Mouse (Mus musculus) embryonic facial prominence, embryonic 11.5 days (tissue): ENCODE data around the gene D8Ertd738e. TPM values are rescaled to one million over a fixed set of nuclear protein-coding genes. Genes with fewer than 3 reads are reported as not detected.
"Not testable (repeated sequence)": the region's sequence is repeated elsewhere in the genome, so short reads cannot be mapped to it uniquely, and the experiment has no call there.

ENCODE experiments used
- ATAC-seq: fragments of 200-750 bp; cut with Nextera tagmentation; replicated peaks from 2 replicates; pipeline ENCODE4 v1.8.0; 2017; ENCODE audit warnings: low read depth; ENCODE audit not compliant: insufficient number of reproducible peaks, low FRiP score, low TSS enrichment
- DNase-seq: peaks from one replicate; pipeline ENCODE4 v3.0.0-alpha.2; 2015; ENCODE audit warnings: low spot score
- H3K27ac ChIP-seq: fragments of 300-500 bp; sonication (generic); replicated peaks from 2 replicates; pipeline ENCODE4 v1.5.1; 2014; ENCODE audit warnings: mild to moderate bottlenecking, low read depth, low read length, control low read depth
- H3K27me3 ChIP-seq: fragments of 300-500 bp; sonication (generic); 2 replicates; pipeline ENCODE4 v1.6.1; 2014; ENCODE audit warnings: mild to moderate bottlenecking, low read length, moderate library complexity, mixed read lengths; ENCODE audit not compliant: control insufficient read depth, insufficient read depth
- H3K36me3 ChIP-seq: fragments of 300-500 bp; sonication (generic); replicated peaks from 2 replicates; pipeline ENCODE4 v1.6.1; 2014; ENCODE audit warnings: low read depth, mild to moderate bottlenecking, low read length, moderate library complexity, mixed read lengths; ENCODE audit not compliant: control insufficient read depth, insufficient read depth
- H3K4me1 ChIP-seq: fragments of 300-500 bp; sonication (generic); 2 replicates; pipeline ENCODE4 v1.6.1; 2014; ENCODE audit warnings: low read length, mixed read lengths; ENCODE audit not compliant: control insufficient read depth, insufficient read depth
- H3K4me2 ChIP-seq: fragments of 300-500 bp; sonication (generic); 2 replicates; pipeline ENCODE4 v1.6.1; 2014; ENCODE audit warnings: low read depth, mild to moderate bottlenecking, control low read depth, low read length, moderate library complexity
- H3K4me3 ChIP-seq: fragments of 300-500 bp; sonication (generic); 2 replicates; pipeline ENCODE4 v1.5.1; 2014; ENCODE audit warnings: low read depth, low read length, control low read depth
- H3K9ac ChIP-seq: fragments of 300-500 bp; sonication (generic); replicated peaks from 2 replicates; pipeline ENCODE4 v1.6.1; 2014; ENCODE audit warnings: mild to moderate bottlenecking, control low read depth, low read length
- H3K9me3 ChIP-seq: fragments of 300-500 bp; sonication (generic); replicated peaks from 2 replicates; pipeline ENCODE4 v1.6.1; 2016; ENCODE audit warnings: mild to moderate bottlenecking, low read length, inconsistent platforms, mixed read lengths; ENCODE audit not compliant: control insufficient read depth
- WGBS: fragments of 180-500 bp; shearing (Covaris S2); extraction: QIAGEN DNeasy Blood & Tissue Kit; methylation state at CpG from one replicate; pipeline ENCODE4 v1.1.7; 2014; 5-methylcytosine and 5-hydroxymethylcytosine counted together
- polyA plus RNA-seq: library from polyadenylated mRNA; unstranded; fragments of >200 nt; fragmentation: Nextera tagmentation; extraction: Ambion mirVana; gene quantifications from 2 replicates; pipeline ENCODE4 v1.2.1, GENCODE M21; 2014

The D8Ertd738e gene
- polyA plus RNA-seq = 322 and 340 TPM in 2 replicates

DNA sequence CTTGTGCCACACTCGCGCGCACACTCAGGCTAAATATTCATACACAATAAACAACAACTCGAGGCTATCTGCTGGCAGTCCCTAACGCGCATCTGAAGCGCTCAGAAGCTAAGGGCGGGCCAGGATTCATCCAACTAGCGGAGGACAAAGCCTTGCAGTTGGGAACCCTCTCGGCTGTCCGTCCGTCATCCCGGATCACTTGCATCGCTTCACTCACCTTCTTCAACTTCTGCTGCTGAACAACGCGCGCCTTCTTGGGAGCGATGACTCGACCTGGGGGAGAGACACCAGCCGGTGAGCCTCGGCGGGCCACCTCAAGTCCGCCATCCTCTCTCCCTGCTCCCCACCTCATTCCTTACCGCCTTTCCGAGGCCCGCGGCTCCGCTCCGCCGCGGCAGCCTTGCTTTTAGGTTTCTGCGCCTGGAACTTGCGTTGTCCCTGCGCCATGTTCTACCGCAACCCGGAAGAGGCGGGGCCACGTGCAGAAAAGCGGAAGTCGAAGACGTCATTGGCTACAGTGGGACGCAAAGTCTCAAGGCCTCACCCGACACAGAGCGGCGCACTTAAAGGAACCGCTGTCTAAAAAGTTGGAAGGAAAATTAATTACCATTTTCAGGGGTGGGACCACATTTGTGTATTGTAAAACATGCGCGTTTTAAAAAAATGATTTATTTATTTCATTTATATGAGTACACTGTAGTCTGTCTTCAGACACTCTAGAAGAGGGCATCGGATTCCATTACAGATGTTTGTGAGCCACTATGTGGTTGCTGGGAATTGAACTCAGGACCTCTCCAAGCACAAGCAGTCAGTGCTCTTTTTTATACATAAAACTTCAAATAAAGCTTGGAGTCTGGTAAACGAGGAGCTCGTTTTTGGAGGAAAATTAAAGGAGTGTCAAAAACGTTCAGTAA is at the start of gene D8Ertd738e:
D8Ertd738e (minus strand) TSS at position 463 of the 914 bp plus-strand sequence.
- peak; percentile 82; the same call in 1 of the 2 replicates for ATAC-seq
- peak; percentile 96 for DNase-seq
- Histone ChIP-seq H3K4me3 (peak within 1 kb of the TSS; percentile 93), H3K4me1 (no peaks in the 10 kb centered on the region), H3K27ac (peak within 1 kb of the TSS; percentile 56; the same call in 1 of the 2 replicates), H3K4me2 (peak within 1 kb of the TSS; percentile 58), H3K36me3 (peaks cover 12% of the 10 kb centered on the region), H3K27me3 (no peaks in the 10 kb centered on the region), H3K9ac (peak within 1 kb of the TSS; percentile 88), H3K9me3 (no peaks in the 10 kb centered on the region)
- 4% methylated on average over 52 of the region's 52 CpGs for WGBS

DNA sequence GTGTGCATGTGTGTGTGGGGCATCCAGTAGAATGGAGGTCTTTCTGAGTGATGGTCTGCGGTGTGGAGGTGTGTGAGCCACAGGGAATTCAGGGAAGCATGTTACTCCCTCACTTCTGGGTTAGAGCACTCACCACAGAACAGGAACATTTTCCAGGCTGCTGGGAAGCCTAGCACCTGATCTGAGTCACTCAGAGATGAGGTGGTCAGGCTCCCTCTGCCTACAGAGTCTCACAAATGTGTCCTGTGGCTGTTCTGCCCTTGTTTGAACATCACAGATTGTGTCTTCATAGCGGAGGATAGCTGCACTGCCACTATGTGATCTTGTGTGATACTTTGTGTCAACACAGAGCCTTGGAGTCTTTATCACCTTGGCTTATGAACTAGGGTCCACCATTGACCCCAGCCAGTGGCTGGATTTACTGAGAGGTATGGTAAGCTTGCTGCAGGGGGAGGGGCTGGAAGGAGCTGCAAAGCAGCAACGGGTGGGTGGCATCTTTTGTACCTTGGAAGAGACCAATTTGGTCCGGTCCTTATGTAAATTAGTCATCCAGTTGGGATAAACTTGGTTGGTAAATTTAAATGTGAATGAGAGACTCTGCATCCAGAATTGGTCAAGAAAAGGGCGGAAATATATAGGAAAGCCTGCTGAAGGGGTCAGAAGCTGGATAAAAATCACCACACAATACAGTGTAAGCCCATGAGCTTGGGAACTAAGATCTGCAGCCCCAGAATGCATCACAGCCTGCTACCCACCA is 47.7 kb upstream of the D8Ertd738e start:
- no peak overlapping the region for H3K4me3 ChIP-seq
- 62% methylated on average over 5 of the region's 5 CpGs for WGBS
- no peaks in the 10 kb centered on the region for H3K36me3 ChIP-seq
- no peaks in the 10 kb centered on the region for H3K9me3 ChIP-seq
- ATAC-seq (no peak), DNase-seq (no peak)
- no peak overlapping the region for H3K4me2 ChIP-seq
- no peaks in the 10 kb centered on the region for H3K4me1 ChIP-seq
- no peaks in the 10 kb centered on the region for H3K27me3 ChIP-seq
- H3K27ac ChIP-seq = no peak overlapping the region
- no peak overlapping the region for H3K9ac ChIP-seq

DNA sequence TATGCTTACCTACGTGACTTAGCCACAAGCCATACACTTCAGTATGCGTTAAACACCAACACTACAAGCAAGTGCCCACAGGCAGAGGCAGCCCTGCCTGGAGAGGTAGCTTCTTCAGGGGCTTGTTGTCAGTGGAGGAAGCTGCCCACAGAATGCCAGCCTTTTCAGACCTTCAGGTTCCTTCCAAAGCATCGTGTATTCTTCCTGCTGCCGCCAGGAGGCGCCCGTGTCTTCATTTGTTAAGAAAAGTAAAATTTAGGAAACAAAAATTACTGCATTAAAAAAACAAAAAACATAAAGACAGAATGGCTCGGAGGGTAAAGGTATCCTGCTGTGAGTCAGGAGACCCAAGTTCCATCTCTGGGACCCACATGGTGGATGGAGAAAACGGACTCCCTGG is 42.2 kb upstream of the D8Ertd738e start:
- 23% methylated on average over 8 of the region's 8 CpGs for WGBS
- Histone ChIP-seq H3K27ac (no peak overlapping the region), H3K9me3 (no peaks in the 10 kb centered on the region), H3K4me2 (no peak overlapping the region), H3K36me3 (no peaks in the 10 kb centered on the region), H3K27me3 (no peaks in the 10 kb centered on the region), H3K9ac (no peak overlapping the region), H3K4me3 (no peak overlapping the region), H3K4me1 (no peaks in the 10 kb centered on the region)
- DNase-seq = peak; percentile 73
- ATAC-seq = no peak

DNA sequence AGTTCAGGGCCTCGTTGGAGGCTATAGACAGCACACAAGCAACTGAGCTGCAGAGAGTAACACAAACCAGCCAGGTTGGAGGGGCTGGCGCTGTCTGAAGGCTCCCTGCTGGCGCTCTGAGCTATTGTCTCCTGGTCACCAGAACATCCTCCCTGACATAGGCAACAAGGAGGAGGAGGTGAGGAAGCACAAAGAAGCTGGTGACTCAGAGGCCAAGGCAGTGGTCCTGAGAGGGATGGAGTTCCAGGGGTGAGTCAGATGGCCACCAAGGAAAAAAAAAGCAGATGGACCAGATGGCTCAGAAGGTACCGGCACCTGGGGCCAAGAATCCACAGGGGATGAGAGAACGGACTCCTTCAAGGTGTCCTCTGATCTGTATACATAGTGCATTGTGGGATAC is 41.6 kb upstream of the D8Ertd738e start:
- Histone ChIP-seq H3K4me2 (no peak overlapping the region), H3K27me3 (no peaks in the 10 kb centered on the region), H3K4me1 (no peaks in the 10 kb centered on the region), H3K4me3 (no peak overlapping the region), H3K9me3 (no peaks in the 10 kb centered on the region), H3K9ac (no peak overlapping the region), H3K27ac (no peak overlapping the region), H3K36me3 (no peaks in the 10 kb centered on the region)
- WGBS = 63% methylated on average over 5 of the region's 5 CpGs
- DNase-seq = no peak
- no peak for ATAC-seq

DNA sequence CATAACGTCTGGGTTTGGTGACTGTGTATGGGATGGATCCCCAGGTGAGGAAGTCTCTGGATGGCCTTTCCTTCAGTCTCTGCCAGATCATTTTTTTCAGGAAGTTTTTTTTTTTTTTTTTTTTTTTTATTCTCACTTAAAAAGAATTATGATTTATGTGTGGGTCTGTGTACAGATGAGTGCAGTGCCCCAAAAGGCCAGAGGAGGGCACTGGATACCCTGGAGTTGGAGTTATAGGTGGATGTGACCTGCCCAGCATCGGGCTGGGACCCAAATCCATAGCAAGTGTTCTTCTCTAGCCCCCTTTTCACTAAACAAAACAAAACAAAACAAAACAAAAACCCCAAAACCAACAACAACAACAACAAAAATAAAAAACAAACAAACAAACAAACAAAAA is 39.4 kb upstream of the D8Ertd738e start:
- Histone ChIP-seq H3K27ac (no peak overlapping the region), H3K27me3 (no peaks in the 10 kb centered on the region), H3K4me3 (no peak overlapping the region), H3K4me1 (no peaks in the 10 kb centered on the region), H3K9me3 (no peaks in the 10 kb centered on the region), H3K4me2 (no peak overlapping the region), H3K9ac (no peak overlapping the region), H3K36me3 (no peaks in the 10 kb centered on the region)
- ATAC-seq = no peak
- WGBS = 59% methylated on average over 2 of the region's 2 CpGs
- DNase-seq = peak; percentile 43

DNA sequence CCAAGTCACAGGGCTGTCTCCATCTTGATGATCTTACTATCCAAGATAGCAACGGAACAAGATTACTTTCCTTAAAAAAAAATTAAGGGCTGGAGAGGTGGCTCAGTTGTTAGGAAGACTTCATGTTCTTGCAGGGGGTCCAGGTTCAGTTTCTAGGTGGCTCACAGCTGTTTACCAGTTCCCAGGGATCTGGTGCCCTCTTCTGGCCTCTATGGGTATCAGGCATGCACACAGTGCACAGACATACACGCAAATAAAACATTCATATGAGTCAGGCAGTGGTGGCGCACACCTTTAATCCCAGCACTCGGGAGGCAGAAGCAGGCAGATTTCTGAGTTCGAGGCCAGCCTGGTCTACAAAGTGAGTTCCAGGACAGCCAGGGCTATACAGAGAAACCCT is 36.1 kb upstream of the D8Ertd738e start:
- 0 out of 2 replicates have a peak overlapping the region, but pooled peaks have one; percentile 20 for H3K27ac ChIP-seq
- H3K4me3 ChIP-seq, H3K36me3 ChIP-seq, H3K4me2 ChIP-seq, H3K4me1 ChIP-seq, ATAC-seq, H3K9me3 ChIP-seq, H3K27me3 ChIP-seq, H3K9ac ChIP-seq: not testable (repeated sequence)
- peak; percentile 58 for DNase-seq
- 65% methylated on average over 5 of the region's 5 CpGs for WGBS

DNA sequence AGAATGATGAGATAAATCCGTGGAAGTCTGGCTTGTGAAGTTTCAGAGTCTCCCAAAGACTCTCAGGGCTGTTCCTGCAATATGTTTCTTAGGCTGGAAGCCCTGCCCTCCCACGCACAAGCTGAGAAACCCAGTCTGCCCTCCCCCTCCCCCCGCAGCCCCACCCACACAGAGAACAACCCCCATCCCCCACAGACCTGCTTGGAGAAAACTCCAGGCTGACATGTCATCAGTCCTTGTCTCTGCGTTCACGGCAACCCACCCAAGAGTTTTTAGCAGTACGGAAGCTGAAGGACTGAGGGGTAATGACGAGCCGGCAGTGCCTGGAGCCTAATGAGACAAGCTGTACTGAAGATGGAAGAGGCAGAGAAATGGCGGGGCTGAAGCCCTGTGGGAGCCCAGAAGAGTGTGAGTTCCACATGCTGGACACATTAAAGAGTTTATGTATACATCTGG is 35.1 kb upstream of the D8Ertd738e start:
- WGBS = 26% methylated on average over 9 of the region's 9 CpGs
- no peak overlapping the region; the same call in 1 of the 2 replicates for H3K27ac ChIP-seq
- H3K9ac ChIP-seq = peak overlapping the region; percentile 7; the same call in 1 of the 2 replicates
- H3K4me1 ChIP-seq = no peaks in the 10 kb centered on the region
- H3K36me3 ChIP-seq = no peaks in the 10 kb centered on the region
- DNase-seq (peak; percentile 58), ATAC-seq (no peak)
- no peaks in the 10 kb centered on the region for H3K9me3 ChIP-seq
- H3K4me2 ChIP-seq = peak overlapping the region; percentile 30
- H3K4me3 ChIP-seq = no peak overlapping the region
- H3K27me3 ChIP-seq = no peaks in the 10 kb centered on the region
